Mouse (Mus musculus): Measurements from ENCODE around the gene Mrpl58.

DNA sequence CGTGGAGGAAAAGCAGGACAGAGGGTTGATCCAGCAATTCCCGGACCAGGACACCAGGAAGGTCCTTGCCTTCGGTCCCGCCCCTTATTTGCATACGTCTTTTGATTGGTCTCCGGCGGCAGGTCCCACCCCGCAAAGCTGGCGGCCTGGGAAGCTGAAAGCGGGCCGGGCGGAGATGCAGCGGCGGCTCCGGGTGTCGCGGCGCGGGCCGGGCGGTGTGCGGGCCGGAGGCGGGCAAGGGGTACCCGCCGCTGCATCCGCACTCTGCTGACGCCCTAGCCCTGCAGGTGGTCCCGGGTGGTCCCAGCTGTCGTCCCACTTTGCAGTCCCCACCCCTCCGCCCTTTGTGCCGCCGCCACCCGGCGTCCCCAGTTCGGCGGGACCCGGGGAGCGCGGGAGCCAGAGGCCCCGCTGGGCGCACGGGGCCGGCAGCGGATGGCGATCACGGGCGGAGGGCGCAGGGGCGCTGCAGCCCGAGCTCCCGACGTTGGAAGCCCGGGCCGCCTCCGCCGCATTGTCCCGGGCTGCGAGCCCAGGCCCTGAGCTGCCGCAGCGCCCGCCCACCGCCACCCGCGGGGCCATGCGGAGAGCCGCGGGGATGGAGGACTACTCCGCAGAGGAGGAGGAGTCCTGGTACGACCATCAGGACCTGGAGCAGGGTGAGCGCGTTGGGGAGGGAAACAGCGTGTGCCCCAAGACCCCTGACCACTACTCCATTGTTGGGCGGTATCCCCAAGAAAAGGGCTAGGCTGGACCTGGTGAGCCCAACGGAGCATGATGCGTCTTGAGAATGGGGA is 21.6 kb upstream of the Mrpl58 start, which contains the start of gene Cdr2l:
- TF ChIP-seq CTCF (IDR thresholded peaks at IDR 0.05) (no peak), EP300 (IDR thresholded peaks at IDR 0.05) (no peak)
